Mouse (Mus musculus): ENCODE data around the gene Ccdc7a. TPM values are rescaled to one million over a fixed set of nuclear protein-coding genes. Genes with fewer than 3 reads are reported as not detected.

Ccdc7a gene
- polyA plus RNA-seq, 1 experiment = not detected

DNA sequence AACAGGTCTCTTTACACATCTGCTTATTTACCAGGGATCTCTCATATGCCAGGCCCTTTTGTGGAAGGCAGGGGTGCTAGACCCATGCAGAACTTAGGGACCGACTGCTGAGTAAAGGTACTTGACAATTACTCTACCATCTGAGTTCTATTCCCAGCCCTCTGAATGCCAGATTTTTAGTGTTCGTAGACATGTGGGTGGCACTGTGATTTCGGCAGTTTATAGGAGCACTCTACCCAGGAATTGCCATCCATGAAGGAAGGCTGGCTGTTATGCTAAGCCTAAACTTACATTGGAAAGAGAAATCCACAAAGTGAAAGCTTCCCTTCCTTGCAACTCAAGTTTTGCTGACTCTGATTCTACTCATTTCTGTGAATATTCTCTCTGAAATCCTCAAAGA lies 329.6 kb downstream of the Ccdc7a start:
- 82% methylated on average over 3 of the region's 3 CpGs for WGBS
- Histone ChIP-seq H3K4me1 (ENCODE audit: control insufficient read depth, insufficient read depth, low read length) (no peaks in the 10 kb centered on the region), H3K4me3 (ENCODE audit: insufficient read depth, low read depth, low read length) (no peak overlapping the region), H3K27ac (ENCODE audit: insufficient read depth, low read depth, low read length) (no peak overlapping the region)
- TF ChIP-seq CTCF (IDR thresholded peaks at IDR 0.05; ENCODE audit: insufficient read depth, low read depth, low read length) (no peak), POLR2A (IDR thresholded peaks at IDR 0.05; ENCODE audit: insufficient read depth, low read depth, low read length) (no peak)

DNA sequence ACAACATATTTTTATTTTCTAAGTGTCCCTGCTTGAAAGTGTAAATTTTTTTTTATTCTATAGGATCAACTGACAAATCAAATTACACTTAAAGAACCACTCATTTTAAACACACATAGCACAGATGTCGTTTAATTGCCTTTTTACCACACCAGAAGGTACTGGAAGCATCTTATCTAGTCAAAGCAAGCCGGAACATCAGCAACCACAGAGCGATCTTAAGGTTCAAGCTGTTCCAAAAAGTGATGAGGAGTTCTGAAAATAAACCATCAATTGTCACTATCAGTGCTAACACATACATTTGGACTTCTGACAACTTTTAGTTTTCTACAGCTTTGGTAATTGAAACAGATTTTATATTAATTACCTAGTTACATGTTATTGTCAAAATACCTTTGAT lies 331.2 kb downstream of the Ccdc7a start:
- no peak for TF ChIP-seq POLR2A (IDR thresholded peaks at IDR 0.05; ENCODE audit: insufficient read depth, low read depth, low read length)
- TF ChIP-seq CTCF (IDR thresholded peaks at IDR 0.05; ENCODE audit: insufficient read depth, low read depth, low read length) = no peak
- H3K27ac ChIP-seq (ENCODE audit: insufficient read depth, low read depth, low read length) = no peak overlapping the region
- H3K4me3 ChIP-seq (ENCODE audit: insufficient read depth, low read depth, low read length) = no peak overlapping the region
- H3K4me1 ChIP-seq (ENCODE audit: control insufficient read depth, insufficient read depth, low read length) = no peaks in the 10 kb centered on the region
- WGBS = 90% methylated on average over 3 of the region's 3 CpGs

DNA sequence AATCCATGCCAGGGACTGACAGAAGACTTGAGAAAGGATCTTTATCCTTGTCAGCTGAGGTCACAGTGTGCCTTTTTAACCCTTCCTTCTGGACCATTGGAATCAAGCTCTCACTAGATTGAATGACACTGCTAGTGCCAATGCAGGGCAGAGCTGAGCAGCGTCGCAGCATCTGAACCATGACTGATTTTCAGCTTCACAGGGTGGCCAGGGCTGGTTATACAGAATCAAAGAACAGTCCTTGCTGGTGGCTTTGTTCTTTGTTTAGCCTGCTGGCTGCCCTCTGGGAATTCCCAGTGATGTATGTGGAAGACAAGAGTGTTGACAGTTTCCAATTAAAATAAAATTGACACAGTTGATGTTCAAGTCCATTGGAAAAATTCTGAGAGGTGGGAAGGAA lies 333.1 kb downstream of the Ccdc7a start:
- H3K4me3 ChIP-seq (ENCODE audit: insufficient read depth, low read depth, low read length) = no peak overlapping the region
- H3K27ac ChIP-seq (ENCODE audit: insufficient read depth, low read depth, low read length) = no peak overlapping the region
- no peaks in the 10 kb centered on the region for H3K4me1 ChIP-seq (ENCODE audit: control insufficient read depth, insufficient read depth, low read length)
- 27% methylated on average over 2 of the region's 2 CpGs for WGBS
- TF ChIP-seq CTCF (IDR thresholded peaks at IDR 0.05; ENCODE audit: insufficient read depth, low read depth, low read length) (no peak), POLR2A (IDR thresholded peaks at IDR 0.05; ENCODE audit: insufficient read depth, low read depth, low read length) (no peak)

DNA sequence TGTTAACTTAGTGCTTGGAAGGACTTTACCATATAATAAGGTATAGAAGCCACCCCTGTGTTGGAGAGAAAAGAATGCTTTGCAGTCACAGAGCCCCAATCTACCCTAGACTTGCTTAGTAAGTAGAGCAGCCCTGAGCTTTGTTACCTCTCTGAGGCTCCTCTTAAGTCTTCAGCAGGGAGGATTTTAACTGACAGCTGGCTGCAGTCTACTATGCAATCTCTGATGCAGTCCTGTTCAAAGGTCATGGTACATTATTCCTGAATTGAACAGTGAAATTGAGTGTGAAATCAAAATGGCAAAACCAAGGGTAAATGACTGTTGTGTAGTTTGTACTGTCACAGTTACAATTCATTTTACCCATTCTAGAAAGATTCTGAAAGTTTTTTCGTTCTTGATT lies 338.1 kb downstream of the Ccdc7a start:
- no peak overlapping the region for H3K4me3 ChIP-seq (ENCODE audit: insufficient read depth, low read depth, low read length)
- TF ChIP-seq POLR2A (IDR thresholded peaks at IDR 0.05; ENCODE audit: insufficient read depth, low read depth, low read length) (no peak), CTCF (IDR thresholded peaks at IDR 0.05; ENCODE audit: insufficient read depth, low read depth, low read length) (no peak)
- H3K27ac ChIP-seq (ENCODE audit: insufficient read depth, low read depth, low read length) = no peak overlapping the region
- 80% methylated on average over 1 of the region's 1 CpGs for WGBS
- H3K4me1 ChIP-seq (ENCODE audit: control insufficient read depth, insufficient read depth, low read length) = peaks cover 2% of the 10 kb centered on the region

DNA sequence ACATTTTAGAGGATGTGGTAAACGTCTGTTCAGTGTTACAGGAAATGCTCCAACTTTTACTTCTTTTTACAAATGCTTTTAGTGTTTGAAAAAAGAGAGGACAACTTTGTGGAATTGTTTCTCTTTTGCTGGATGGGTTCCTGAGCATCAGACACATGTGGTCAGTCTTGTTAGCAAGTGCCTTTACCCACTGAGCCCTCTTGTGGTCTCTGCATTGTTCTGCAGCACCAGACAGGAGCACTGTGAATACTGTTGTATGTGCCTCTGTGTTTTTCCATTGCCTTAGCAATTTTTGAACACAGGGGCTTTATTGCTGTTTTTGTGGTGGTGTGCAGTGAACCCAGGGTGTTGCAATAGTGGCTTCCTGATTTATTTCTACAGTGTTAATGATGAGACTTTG lies 340.5 kb downstream of the Ccdc7a start:
- 19% methylated on average over 1 of the region's 1 CpGs for WGBS
- Histone ChIP-seq H3K27ac (ENCODE audit: insufficient read depth, low read depth, low read length) (no peak overlapping the region), H3K4me1 (ENCODE audit: control insufficient read depth, insufficient read depth, low read length) (peaks cover 2% of the 10 kb centered on the region), H3K4me3 (ENCODE audit: insufficient read depth, low read depth, low read length) (no peak overlapping the region)
- TF ChIP-seq POLR2A (IDR thresholded peaks at IDR 0.05; ENCODE audit: insufficient read depth, low read depth, low read length) (no peak), CTCF (IDR thresholded peaks at IDR 0.05; ENCODE audit: insufficient read depth, low read depth, low read length) (no peak)

DNA sequence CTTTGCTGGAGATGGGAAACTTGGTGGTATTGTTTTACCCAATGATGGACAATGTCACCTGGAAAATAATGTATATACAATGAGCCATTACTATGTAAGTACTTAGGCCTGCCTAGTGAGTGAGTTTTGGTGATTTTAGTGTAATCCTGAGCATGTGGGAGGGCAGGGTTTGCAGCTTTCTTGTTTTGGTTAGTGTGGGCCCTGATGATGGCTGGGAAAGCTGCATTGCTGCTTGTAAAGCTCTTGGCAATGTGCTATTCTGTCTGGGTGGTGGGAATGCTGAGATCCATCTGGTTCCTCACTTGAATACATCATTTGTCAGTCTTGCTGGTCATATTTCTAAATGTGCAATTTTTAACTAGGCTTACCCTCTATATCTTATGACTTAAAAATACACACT lies 349.1 kb downstream of the Ccdc7a start:
- Histone ChIP-seq H3K27ac (ENCODE audit: insufficient read depth, low read depth, low read length) (no peak overlapping the region), H3K4me3 (ENCODE audit: insufficient read depth, low read depth, low read length) (no peak overlapping the region), H3K4me1 (ENCODE audit: control insufficient read depth, insufficient read depth, low read length) (no peaks in the 10 kb centered on the region)
- no peak for TF ChIP-seq CTCF (IDR thresholded peaks at IDR 0.05; ENCODE audit: insufficient read depth, low read depth, low read length)
- no peak for TF ChIP-seq POLR2A (IDR thresholded peaks at IDR 0.05; ENCODE audit: insufficient read depth, low read depth, low read length)

DNA sequence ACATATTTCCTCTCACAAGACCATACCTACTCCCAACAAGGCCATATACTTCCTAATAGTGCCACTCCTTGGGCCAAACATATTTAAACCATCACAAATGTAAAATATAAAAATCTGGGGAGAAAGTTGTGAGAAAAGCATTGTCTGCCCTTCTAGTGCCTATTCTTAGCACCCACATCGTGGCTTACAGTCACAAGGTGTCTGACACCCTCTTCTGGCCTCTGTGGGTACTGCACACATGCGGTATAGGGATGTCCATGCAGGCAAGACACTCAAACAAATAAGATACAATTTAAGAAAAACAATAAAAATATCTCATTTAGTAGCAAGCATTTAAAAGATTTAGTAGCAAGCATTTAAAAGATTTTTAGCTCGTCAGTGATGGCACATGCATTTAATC lies 356.1 kb downstream of the Ccdc7a start:
- no peak for TF ChIP-seq CTCF (IDR thresholded peaks at IDR 0.05; ENCODE audit: insufficient read depth, low read depth, low read length)
- no peak for TF ChIP-seq POLR2A (IDR thresholded peaks at IDR 0.05; ENCODE audit: insufficient read depth, low read depth, low read length)
- Histone ChIP-seq H3K4me3 (ENCODE audit: insufficient read depth, low read depth, low read length) (no peak overlapping the region), H3K4me1 (ENCODE audit: control insufficient read depth, insufficient read depth, low read length) (no peaks in the 10 kb centered on the region), H3K27ac (ENCODE audit: insufficient read depth, low read depth, low read length) (no peak overlapping the region)
- 62% methylated on average over 3 of the region's 3 CpGs for WGBS

DNA sequence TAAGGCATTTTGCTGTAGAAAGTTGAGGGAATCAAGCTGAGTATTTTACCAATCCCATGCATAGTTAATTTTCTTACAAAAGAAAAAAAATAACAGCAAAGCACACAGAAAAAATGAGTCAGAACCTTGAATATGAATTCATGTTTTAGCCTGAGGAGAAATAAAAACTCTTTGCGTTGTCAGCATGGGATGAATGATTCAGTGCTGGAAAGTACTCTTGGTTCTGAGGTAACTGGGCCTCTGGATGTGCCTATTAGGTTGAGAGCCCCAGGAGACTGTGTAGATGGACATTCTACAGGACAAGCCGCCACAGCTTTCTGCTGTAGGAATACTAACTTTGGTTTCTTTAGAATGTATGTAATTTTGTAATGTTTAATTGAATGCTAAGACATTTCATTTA lies 360.5 kb downstream of the Ccdc7a start:
- WGBS = 77% methylated on average over 2 of the region's 2 CpGs
- no peak overlapping the region for H3K27ac ChIP-seq (ENCODE audit: insufficient read depth, low read depth, low read length)

DNA sequence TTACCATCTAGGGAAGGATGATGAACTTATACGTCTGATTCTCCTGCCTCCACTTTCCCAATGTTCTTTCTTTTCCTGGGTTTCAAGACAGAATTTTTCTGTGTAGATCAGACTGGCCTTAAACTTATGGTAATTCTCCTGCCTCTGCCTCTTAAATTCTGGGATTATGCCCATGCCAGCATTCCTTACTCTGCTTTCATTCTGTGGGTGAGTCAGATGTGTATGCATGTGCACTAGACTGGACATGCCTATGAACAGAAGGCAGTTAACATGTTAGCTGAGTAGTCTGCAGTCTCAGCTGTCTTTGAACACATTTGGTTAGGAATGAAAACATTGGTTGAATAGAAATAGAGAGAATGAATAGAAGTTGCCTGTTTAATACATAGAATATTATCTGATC lies 360.9 kb downstream of the Ccdc7a start:
- WGBS = 76% methylated on average over 1 of the region's 1 CpGs
- H3K27ac ChIP-seq (ENCODE audit: insufficient read depth, low read depth, low read length) = no peak overlapping the region

More for the DNA sequence above, 360.5 kb downstream of the Ccdc7a start:
- TF ChIP-seq CTCF (IDR thresholded peaks at IDR 0.05; ENCODE audit: insufficient read depth, low read depth, low read length) (no peak), POLR2A (IDR thresholded peaks at IDR 0.05; ENCODE audit: insufficient read depth, low read depth, low read length) (no peak)
- Histone ChIP-seq H3K4me1 (ENCODE audit: control insufficient read depth, insufficient read depth, low read length) (no peaks in the 10 kb centered on the region), H3K4me3 (ENCODE audit: insufficient read depth, low read depth, low read length) (no peak overlapping the region)

DNA sequence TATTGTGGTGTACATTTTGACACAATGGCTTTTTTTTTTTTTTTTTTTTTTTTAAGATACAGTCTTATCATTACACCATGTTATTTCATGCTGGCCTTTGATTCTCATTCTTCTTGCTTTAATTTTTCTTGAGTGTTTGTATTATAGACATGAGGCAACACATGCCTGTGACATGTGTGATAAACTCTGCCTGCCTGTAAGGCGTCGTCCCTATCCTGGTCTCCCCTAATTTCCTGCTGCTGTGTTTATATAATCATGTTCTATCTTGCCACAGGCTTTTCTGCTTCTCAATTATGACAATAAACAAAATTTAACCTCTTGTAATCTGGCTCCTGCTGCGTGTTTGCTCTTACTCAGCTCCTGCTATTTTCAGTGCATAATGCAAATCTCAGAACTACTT lies 367.4 kb downstream of the Ccdc7a start:
- Histone ChIP-seq H3K27ac (ENCODE audit: insufficient read depth, low read depth, low read length) (no peak overlapping the region), H3K4me3 (ENCODE audit: insufficient read depth, low read depth, low read length) (no peak overlapping the region), H3K4me1 (ENCODE audit: control insufficient read depth, insufficient read depth, low read length) (no peaks in the 10 kb centered on the region)
- TF ChIP-seq POLR2A (IDR thresholded peaks at IDR 0.05; ENCODE audit: insufficient read depth, low read depth, low read length) (no peak), CTCF (IDR thresholded peaks at IDR 0.05; ENCODE audit: insufficient read depth, low read depth, low read length) (no peak)
- WGBS = 66% methylated on average over 3 of the region's 3 CpGs

More for the DNA sequence above, 360.9 kb downstream of the Ccdc7a start:
- TF ChIP-seq POLR2A (IDR thresholded peaks at IDR 0.05; ENCODE audit: insufficient read depth, low read depth, low read length) (no peak), CTCF (IDR thresholded peaks at IDR 0.05; ENCODE audit: insufficient read depth, low read depth, low read length) (no peak)
- no peak overlapping the region for H3K4me3 ChIP-seq (ENCODE audit: insufficient read depth, low read depth, low read length)
- H3K4me1 ChIP-seq (ENCODE audit: control insufficient read depth, insufficient read depth, low read length) = no peaks in the 10 kb centered on the region
